Mouse (Mus musculus): ENCODE measurements around the gene Id4. TPM values are rescaled to one million over a fixed set of nuclear protein-coding genes. Genes with fewer than 3 reads are reported as not detected.
A peak's percentile ranks its signal among the peaks of the same experiment; 100 is the strongest.

Gene Id4
- 95.5 and 114 TPM in 2 replicates for polyA plus RNA-seq (2015; fragmentation: Nextera tagmentation; extraction: Ambion mirVana)

DNA sequence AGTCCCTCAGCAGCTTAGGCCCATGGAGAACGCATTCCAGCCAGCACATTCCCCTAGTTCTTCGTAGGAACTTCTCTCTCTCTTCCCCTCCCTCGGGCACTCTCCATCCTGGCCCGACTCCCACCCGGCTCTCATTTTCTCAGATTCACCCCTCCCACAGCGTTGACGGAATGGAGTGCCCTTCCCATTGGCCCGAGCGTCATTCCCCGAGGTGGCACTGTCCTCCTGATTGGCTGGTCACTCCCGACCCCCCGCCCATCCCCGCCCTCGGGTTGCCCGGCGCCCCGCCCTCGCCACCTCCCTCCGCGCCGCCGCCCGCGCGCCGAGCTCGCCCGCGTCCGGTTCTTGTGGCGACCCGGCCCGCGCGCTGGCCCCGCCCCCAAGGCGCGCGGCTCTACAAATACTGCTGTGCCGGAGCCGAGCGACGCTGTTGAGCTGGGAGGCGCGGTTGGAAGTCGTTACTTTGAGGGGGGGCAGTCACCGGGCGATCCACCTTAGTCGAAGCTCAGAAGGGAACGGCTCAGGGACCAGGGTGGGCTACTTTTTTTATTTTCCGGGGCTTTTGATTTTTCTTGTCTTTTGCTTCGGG lies at the start of gene Id4:
Id4 (plus strand) TSS at position 539 of the 589 bp plus-strand sequence.
- 0% methylated on average over 52 of the region's 52 CpGs for WGBS
- Histone ChIP-seq H3K27ac (replicated peaks) (peak within 1 kb of the TSS; percentile 96), H3K4me2 (peak within 1 kb of the TSS; percentile 80), H3K9ac (replicated peaks) (peak within 1 kb of the TSS; percentile 93), H3K36me3 (no peaks in the 10 kb centered on the region), H3K4me1 (peaks cover 20% of the 10 kb centered on the region), H3K27me3 (replicated peaks) (no peaks in the 10 kb centered on the region), H3K4me3 (replicated peaks) (peak within 1 kb of the TSS; percentile 82), H3K9me3 (replicated peaks) (no peaks in the 10 kb centered on the region)
- peak; percentile 96 for ATAC-seq (ENCODE audit: low FRiP score)

DNA sequence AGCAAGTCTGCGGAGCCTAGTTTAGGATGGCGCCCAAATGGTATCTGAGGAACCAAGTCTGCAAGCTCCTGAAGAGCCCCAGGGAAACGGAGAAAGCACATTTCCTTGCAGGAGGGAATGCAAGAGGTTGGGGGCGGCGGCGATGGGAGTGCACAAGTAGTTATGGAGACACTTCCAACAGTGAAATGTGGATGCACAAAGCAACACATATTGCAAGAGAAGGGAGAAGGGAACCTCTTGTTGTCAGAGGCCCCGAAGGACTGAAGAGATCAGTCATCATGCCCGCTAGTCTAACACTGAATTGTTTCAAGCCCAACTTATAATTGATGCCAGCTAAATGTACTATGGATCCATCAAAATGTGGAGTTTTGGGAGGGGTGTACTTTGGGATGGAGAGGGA lies 33.9 kb upstream of the Id4 start:
- H3K4me3 ChIP-seq (replicated peaks), result peak overlapping the region; percentile 29
- 25% methylated on average over 8 of the region's 8 CpGs for WGBS
- peaks cover 22% of the 10 kb centered on the region for H3K4me1 ChIP-seq
- H3K27me3 ChIP-seq (replicated peaks), result no peaks in the 10 kb centered on the region
- peak overlapping the region; percentile 68 for H3K27ac ChIP-seq (replicated peaks)
- ATAC-seq (ENCODE audit: low FRiP score), result no peak
- no peaks in the 10 kb centered on the region for H3K36me3 ChIP-seq
- no peaks in the 10 kb centered on the region for H3K9me3 ChIP-seq (replicated peaks)
- H3K9ac ChIP-seq (replicated peaks), result no peak overlapping the region
- peak overlapping the region; percentile 65 for H3K4me2 ChIP-seq

DNA sequence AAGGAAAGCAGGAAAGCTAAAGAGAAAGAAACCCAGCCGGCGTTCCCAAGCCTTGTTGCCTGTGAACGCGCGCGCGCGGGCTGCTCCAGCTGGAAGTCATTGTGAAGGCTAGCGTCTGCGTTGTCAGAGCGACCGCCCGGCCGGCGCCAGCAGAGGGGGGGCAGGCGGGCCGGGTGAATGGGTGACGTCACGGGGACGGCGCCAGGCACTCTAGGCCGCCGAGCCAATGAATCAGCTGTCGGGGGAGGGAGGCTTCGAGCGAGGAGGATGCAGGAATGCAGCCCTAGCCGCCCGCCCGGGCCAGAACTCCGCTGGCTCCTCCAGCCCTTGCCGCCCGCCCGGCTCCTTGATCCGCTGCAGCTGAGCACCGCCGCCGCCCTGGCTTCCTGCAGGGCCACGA lies 33.3 kb upstream of the Id4 start:
- H3K4me2 ChIP-seq, result peak overlapping the region; percentile 65
- peak overlapping the region; percentile 56 for H3K9ac ChIP-seq (replicated peaks)
- H3K36me3 ChIP-seq, result no peaks in the 10 kb centered on the region
- 0% methylated on average over 27 of the region's 38 CpGs for WGBS
- peak; percentile 98 for ATAC-seq (ENCODE audit: low FRiP score)
- no peaks in the 10 kb centered on the region for H3K9me3 ChIP-seq (replicated peaks)
- peak overlapping the region; percentile 92 for H3K27ac ChIP-seq (replicated peaks)
- peak overlapping the region; percentile 47 for H3K4me3 ChIP-seq (replicated peaks)
- peaks cover 22% of the 10 kb centered on the region for H3K4me1 ChIP-seq
- H3K27me3 ChIP-seq (replicated peaks), result no peaks in the 10 kb centered on the region

DNA sequence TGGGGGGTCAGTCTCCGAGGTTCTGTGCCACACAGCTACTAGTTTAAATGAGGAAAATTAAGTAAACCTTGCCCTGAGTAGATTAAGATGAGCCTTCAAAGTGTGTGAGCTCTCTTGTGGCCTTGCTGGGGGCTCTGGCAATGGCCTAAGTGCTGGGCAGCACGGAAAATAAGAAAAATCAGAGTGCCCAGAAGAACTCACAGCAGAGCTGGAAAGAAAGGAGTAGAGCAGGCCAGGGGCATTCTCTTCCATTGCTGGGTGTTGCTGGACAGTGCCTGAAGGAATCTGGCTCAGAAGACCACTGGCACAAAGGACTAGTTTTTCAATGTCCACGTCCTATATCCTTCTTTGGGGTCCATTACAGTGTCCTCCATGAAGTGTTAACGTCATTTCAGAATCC lies 32.9 kb upstream of the Id4 start:
- WGBS, result 7% methylated on average over 4 of the region's 4 CpGs
- Histone ChIP-seq H3K27me3 (replicated peaks) (no peaks in the 10 kb centered on the region), H3K4me2 (peak overlapping the region; percentile 65), H3K36me3 (no peaks in the 10 kb centered on the region), H3K9me3 (replicated peaks) (no peaks in the 10 kb centered on the region), H3K4me1 (peaks cover 22% of the 10 kb centered on the region), H3K9ac (replicated peaks) (peak overlapping the region; percentile 56), H3K4me3 (replicated peaks) (peak overlapping the region; percentile 47), H3K27ac (replicated peaks) (peak overlapping the region; percentile 92)
- ATAC-seq (ENCODE audit: low FRiP score), result peak; percentile 60

DNA sequence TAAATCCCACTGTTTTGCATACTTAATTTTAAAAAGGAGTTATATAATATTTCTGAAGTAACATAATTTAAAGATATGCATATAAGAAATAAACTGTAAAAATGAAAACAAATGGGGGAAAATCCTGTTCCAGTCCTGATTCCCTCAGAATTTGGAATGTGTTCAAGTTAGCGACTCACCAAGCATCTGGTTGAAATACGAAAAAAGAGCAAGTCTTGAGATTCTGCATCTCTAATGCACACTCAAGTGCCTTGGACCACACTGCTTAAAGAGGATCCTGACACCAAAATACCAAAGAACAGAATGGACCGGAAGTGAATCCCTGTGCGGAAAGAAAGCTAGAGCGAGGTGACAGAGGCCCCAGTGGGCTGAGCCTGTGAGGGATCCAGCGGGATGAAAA lies 30.0 kb upstream of the Id4 start:
- Histone ChIP-seq H3K36me3 (no peaks in the 10 kb centered on the region), H3K4me3 (replicated peaks) (no peak overlapping the region), H3K27ac (replicated peaks) (peak overlapping the region; percentile 37; the same call in 1 of the 2 replicates), H3K27me3 (replicated peaks) (no peaks in the 10 kb centered on the region), H3K9ac (replicated peaks) (no peak overlapping the region), H3K4me1 (peaks cover 22% of the 10 kb centered on the region), H3K9me3 (replicated peaks) (no peaks in the 10 kb centered on the region), H3K4me2 (no peak overlapping the region)
- 58% methylated on average over 6 of the region's 6 CpGs for WGBS
- no peak for ATAC-seq (ENCODE audit: low FRiP score)

DNA sequence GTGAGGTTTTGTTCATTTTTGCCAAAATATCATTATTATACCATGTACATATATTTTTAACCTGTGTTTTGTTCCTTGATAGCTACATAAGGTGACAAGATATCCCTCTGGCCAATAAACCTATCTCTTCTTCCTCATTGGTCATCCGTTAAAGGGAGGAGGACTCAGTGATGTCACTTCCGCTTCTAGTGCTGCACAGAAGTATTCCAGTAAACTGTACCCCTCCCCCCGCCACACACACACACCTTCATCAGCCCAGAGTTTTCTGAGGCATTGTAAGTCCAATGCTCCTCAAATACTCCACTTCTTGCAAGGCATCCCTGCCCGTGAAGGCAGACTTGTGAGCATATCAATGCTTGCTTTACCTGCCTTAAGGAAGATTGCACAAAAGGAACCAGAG lies 24.6 kb upstream of the Id4 start:
- 94% methylated on average over 4 of the region's 4 CpGs for WGBS
- H3K27ac ChIP-seq (replicated peaks), result no peak overlapping the region

DNA sequence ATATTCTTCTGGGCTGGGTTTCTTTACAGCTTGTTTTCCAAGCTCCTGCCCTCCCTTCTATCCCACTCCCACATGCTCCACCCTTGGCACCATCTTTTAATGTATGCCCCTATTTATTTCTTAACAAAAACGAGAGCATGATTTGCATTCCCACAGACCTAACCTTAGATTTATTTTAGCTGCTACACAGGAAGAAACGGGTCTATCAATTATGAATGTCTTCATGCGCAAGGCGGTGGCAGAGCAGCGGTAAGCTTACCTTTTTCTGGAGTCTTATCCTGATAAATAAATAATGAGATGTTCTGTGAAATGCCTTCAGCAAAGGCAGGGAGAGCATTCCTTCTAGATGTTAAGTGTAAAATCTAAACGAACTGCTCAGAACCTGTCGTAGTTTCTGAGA lies 24.2 kb upstream of the Id4 start:
- Histone ChIP-seq H3K4me2 (no peak overlapping the region), H3K4me1 (0 out of 2 replicates have a peak, but pooled peaks cover 7% of the 10 kb centered on the region), H3K27ac (replicated peaks) (no peak overlapping the region), H3K4me3 (replicated peaks) (no peak overlapping the region), H3K36me3 (no peaks in the 10 kb centered on the region), H3K27me3 (replicated peaks) (no peaks in the 10 kb centered on the region), H3K9ac (replicated peaks) (no peak overlapping the region), H3K9me3 (replicated peaks) (no peaks in the 10 kb centered on the region)
- no peak for ATAC-seq (ENCODE audit: low FRiP score)
- 50% methylated on average over 7 of the region's 7 CpGs for WGBS

More for the DNA sequence above, 24.6 kb upstream of the Id4 start:
- Histone ChIP-seq H3K4me2 (no peak overlapping the region), H3K4me1 (peaks cover 10% of the 10 kb centered on the region), H3K27me3 (replicated peaks) (no peaks in the 10 kb centered on the region), H3K4me3 (replicated peaks) (no peak overlapping the region), H3K36me3 (no peaks in the 10 kb centered on the region), H3K9me3 (replicated peaks) (no peaks in the 10 kb centered on the region), H3K9ac (replicated peaks) (no peak overlapping the region)
- no peak for ATAC-seq (ENCODE audit: low FRiP score)

DNA sequence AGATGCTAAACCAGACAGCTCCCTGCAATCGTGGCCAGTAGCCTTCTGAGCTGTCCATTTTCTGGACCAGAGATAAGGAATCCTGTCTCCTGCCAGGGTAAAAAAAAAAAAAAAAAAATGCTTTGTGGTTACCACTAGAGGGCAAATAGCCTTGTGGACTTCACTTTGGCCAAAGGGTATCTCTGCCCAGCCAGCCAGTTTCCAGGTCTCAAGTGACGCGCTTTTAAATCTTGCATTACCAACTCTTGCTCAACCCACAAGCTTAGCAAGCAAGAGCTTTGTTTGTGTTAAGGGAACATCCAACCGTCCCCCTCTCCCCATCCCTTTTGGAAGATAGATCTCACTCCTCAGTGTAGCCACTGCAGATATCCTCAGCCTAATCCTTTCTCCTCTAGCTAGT lies 23.5 kb upstream of the Id4 start:
- no peak overlapping the region; the same call in 1 of the 2 replicates for H3K27ac ChIP-seq (replicated peaks)
- H3K4me1 ChIP-seq, result 0 out of 2 replicates have a peak, but pooled peaks cover 7% of the 10 kb centered on the region
- ATAC-seq (ENCODE audit: low FRiP score), result no peak
- no peak overlapping the region for H3K9ac ChIP-seq (replicated peaks)
- 19% methylated on average over 4 of the region's 4 CpGs for WGBS
- H3K4me2 ChIP-seq, result no peak overlapping the region
- no peak overlapping the region for H3K4me3 ChIP-seq (replicated peaks)
- no peaks in the 10 kb centered on the region for H3K36me3 ChIP-seq
- no peaks in the 10 kb centered on the region for H3K9me3 ChIP-seq (replicated peaks)
- H3K27me3 ChIP-seq (replicated peaks), result no peaks in the 10 kb centered on the region

DNA sequence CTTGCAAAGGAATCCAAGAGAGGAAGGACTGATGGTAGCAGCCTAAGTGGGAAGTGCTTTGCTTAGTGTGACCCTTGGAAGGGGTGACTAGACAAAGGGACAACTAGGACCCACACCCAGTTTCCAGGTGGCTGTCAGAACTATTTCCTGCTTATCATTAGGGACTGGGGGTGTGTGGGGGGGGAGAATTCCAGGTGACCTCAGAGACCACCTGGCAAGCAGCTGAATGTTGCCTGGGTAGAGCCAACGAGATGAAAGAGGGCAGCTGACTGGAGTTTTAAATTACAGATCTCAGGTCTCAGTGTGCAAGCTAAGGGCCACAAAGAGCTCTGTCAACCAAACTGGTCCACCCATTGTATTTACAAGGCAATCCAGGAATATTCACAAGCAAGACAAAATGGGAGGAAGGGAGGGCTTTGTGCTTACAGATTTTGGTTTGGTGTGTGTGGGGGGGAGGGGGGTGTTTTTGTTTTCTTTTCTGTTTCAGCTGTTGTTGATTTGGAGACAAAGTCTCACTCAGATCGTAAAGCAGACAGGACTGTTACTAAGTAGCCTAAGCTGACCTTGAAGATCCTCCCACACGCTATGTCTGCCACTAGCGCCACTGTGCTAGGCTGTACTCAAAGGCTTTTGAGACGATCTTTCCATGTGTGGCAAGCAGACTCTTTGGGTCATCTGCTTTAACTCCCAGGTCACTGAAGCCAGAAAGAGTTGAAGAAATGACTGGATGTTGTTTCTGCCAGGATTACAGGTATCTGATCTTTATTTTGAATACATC lies 15.6 kb upstream of the Id4 start:
- no peak overlapping the region for H3K4me3 ChIP-seq (replicated peaks)
- no peak overlapping the region for H3K9ac ChIP-seq (replicated peaks)
- H3K27me3 ChIP-seq (replicated peaks), result no peaks in the 10 kb centered on the region
- WGBS, result 31% methylated on average over 5 of the region's 5 CpGs
- no peak overlapping the region for H3K27ac ChIP-seq (replicated peaks)
- no peak for ATAC-seq (ENCODE audit: low FRiP score)
- H3K9me3 ChIP-seq (replicated peaks), result no peaks in the 10 kb centered on the region
- no peaks in the 10 kb centered on the region for H3K36me3 ChIP-seq
- H3K4me2 ChIP-seq, result no peak overlapping the region
- no peaks in the 10 kb centered on the region for H3K4me1 ChIP-seq

DNA sequence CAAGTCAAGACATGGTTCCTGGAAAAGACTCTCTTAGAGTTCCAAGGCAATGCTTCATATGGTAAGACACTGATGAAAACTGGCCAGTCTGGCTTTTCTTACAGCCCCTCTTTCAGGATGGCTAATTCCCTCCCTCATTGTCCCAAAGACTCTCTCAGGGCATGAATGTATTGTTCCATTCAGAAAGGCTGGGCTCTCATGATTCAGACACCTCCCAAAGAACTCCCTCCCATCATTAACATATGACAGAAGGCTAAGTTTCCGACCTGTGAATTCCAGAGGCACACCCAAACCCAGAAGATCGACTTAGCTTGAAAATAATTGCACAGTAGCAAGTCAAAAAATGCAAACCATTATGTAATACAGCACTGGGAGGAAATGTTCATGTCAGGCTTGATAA lies 8.5 kb upstream of the Id4 start:
- no peaks in the 10 kb centered on the region for H3K4me1 ChIP-seq
- WGBS, result 30% methylated on average over 2 of the region's 2 CpGs

DNA sequence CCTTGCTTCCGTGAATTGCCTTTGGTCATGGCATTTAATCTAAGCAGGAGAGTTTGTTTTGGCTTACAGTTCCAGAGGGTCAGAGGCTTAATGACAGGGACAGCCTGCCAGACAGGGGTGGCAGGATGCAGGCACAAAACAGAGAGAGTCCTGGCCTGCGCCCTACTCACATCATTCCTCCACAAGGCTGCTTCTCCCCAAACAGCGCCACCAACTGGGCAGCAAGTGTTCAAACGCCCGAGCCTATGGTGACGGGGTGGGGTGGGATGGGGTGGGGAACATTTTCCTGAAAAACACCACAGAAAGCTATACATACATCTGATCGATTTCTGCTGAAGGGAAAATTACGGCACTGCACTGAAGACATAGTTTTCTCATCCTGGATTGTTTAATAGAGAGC lies 6.0 kb upstream of the Id4 start:
- WGBS, result 89% methylated on average over 8 of the region's 8 CpGs
- Histone ChIP-seq H3K36me3 (no peaks in the 10 kb centered on the region), H3K4me2 (no peak overlapping the region), H3K27ac (replicated peaks) (no peak overlapping the region), H3K4me3 (replicated peaks) (no peak overlapping the region), H3K27me3 (replicated peaks) (no peaks in the 10 kb centered on the region), H3K9me3 (replicated peaks) (no peaks in the 10 kb centered on the region), H3K4me1 (peaks cover 9% of the 10 kb centered on the region), H3K9ac (replicated peaks) (no peak overlapping the region)
- no peak for ATAC-seq (ENCODE audit: low FRiP score)

More for the DNA sequence above, 8.5 kb upstream of the Id4 start:
- Histone ChIP-seq H3K4me2 (no peak overlapping the region), H3K27me3 (replicated peaks) (no peaks in the 10 kb centered on the region), H3K9me3 (replicated peaks) (no peaks in the 10 kb centered on the region), H3K9ac (replicated peaks) (no peak overlapping the region), H3K36me3 (no peaks in the 10 kb centered on the region), H3K4me3 (replicated peaks) (no peak overlapping the region), H3K27ac (replicated peaks) (no peak overlapping the region)
- no peak for ATAC-seq (ENCODE audit: low FRiP score)
